Mouse (Mus musculus) retina, postnatal 7 days (tissue): Measurements from ENCODE around the gene Il12rb1.
A peak's percentile ranks its signal among the peaks of the same experiment; 100 is the strongest.

Source experiments
- DNase-seq: peaks from one replicate; pipeline ENCODE4 v3.0.0-alpha.2; 2012; ENCODE audit warnings: low read depth, low spot score

Il12rb1 gene

GRCm38 (mm10) chr8:70808239-70808638, at the start of gene Il12rb1:
Il12rb1 (plus strand) TSS chr8:70808449.
- no peak for DNase-seq

- no peak for DNase-seq
These were observed 49.4 kb upstream of the Il12rb1 start for GRCm38 (mm10) chr8:70758616-70759561.

- no peak for DNase-seq
These were observed 47.9 kb upstream of the Il12rb1 start for GRCm38 (mm10) chr8:70760350-70760749.

- peak; percentile 98 for DNase-seq
These were observed 47.4 kb upstream of the Il12rb1 start, which contains the start of gene Mpv17l2 for GRCm38 (mm10) chr8:70760775-70761406. Mpv17l2 (minus strand) TSS chr8:70760946.

GRCm38 (mm10) chr8:70762118-70762517, 46.1 kb upstream of the Il12rb1 start:
- no peak for DNase-seq

- no peak for DNase-seq
These were observed 44.9 kb upstream of the Il12rb1 start for GRCm38 (mm10) chr8:70763354-70763753.

GRCm38 (mm10) chr8:70764026-70764425, 44.2 kb upstream of the Il12rb1 start:
- no peak for DNase-seq

- DNase-seq, result no peak
These were observed 43.6 kb upstream of the Il12rb1 start for GRCm38 (mm10) chr8:70764676-70765075.

- DNase-seq, result no peak
These were observed 42.9 kb upstream of the Il12rb1 start for GRCm38 (mm10) chr8:70765329-70765728.

GRCm38 (mm10) chr8:70765838-70766570, 42.2 kb upstream of the Il12rb1 start:
- no peak for DNase-seq

GRCm38 (mm10) chr8:70766571-70767440, 41.4 kb upstream of the Il12rb1 start:
- no peak for DNase-seq

- no peak for DNase-seq
These were observed 40.7 kb upstream of the Il12rb1 start for GRCm38 (mm10) chr8:70767503-70767902.

- no peak for DNase-seq
These were observed 39.9 kb upstream of the Il12rb1 start for GRCm38 (mm10) chr8:70768231-70768776.

GRCm38 (mm10) chr8:70768956-70769355, 39.3 kb upstream of the Il12rb1 start:
- DNase-seq, result no peak

GRCm38 (mm10) chr8:70769359-70769758, 38.9 kb upstream of the Il12rb1 start:
- DNase-seq, result peak; percentile 88

GRCm38 (mm10) chr8:70769858-70770257, 38.4 kb upstream of the Il12rb1 start:
- DNase-seq, result no peak

- no peak for DNase-seq
These were observed 37.5 kb upstream of the Il12rb1 start for GRCm38 (mm10) chr8:70770748-70771147.

- DNase-seq, result no peak
These were observed 37.0 kb upstream of the Il12rb1 start for GRCm38 (mm10) chr8:70771217-70771616.

- DNase-seq, result no peak
These were observed 36.2 kb upstream of the Il12rb1 start for GRCm38 (mm10) chr8:70772075-70772474.

- no peak for DNase-seq
These were observed 35.4 kb upstream of the Il12rb1 start for GRCm38 (mm10) chr8:70772890-70773289.

GRCm38 (mm10) chr8:70773410-70773809, 34.8 kb upstream of the Il12rb1 start:
- no peak for DNase-seq
